Mouse (Mus musculus) MN1 (cell line): ENCODE measurements at regions not wholly inside any gene's neighbourhood (a gene's known extent, or its start where the extent isn't known, plus 50 kb on each side); places are given as distances from the start of the nearest gene placed in this dataset.

ENCODE experiments used
- DNase-seq: peaks from one replicate; pipeline ENCODE4 v3.0.0-alpha.2; 2016; ENCODE audit warnings: low spot score

DNA sequence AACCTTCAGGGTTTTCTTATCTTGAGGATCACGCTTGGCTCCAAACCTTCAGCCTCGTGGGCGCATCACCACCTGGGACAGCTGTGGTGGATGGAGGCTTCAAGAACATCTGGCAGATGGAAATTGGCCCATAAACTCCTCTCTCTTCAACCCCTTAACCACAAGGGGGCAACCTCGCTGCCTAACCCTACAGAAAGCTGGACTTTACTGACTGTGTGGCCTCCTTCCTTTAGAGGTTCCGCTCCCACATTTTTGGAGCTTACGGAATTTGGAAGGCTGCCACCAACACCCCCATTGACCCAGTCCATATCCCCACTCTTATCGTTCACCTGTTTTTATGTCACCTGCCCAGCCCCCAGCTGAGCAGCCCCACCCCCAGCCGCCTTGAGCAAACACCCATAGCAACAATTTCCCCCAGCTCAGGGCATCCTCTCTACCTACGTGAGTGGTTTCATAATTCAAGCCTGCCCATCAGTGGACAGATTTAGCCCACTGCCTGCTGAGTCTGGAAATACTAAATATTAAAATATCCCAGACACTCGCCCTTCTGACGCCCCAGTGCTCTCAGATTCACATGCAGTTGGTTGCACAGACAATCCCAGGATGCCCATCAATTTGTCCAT is 167.0 kb upstream of the Slc22a22 start:
- DNase-seq, result peak; percentile 43

DNA sequence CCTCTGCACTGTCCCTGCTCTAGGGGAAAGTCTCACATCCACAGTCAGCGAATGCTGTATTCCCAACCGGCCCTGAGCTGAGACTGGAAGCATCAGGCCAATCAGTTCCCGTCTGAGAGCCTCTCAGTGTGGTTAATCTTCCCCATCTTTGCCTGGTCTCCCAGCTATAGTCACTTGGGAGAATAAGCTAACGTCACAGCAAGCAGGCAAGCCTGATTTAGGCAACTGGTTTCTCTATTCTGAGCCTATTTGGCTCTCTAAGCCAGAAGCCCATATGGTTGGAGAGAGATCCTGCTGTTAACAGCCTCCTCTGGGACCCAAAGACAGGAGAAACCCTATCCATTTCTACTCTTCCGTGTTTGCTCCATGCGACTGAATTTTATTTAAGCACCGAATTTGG is 161.7 kb upstream of the Slc22a22 start:
- DNase-seq, result no peak

DNA sequence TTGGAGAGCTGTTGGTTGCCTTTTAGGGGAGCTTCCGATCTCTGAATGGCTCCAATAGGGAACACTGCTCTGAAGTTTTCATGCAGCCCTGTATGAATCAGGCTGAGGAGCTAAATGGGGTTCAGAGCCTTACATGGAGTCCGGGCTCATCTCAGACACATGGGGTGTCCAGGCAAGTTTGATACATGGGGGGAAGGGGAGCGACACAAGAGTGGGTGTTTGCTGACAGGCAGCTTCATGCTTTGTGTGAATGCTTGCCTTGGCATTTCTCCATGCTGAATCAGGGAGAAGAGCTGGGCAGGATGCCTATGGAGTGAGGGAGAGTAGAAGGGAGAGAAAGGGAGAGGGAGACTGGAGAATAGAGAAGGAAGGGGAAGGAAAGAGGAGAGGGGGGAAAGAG is 155.6 kb upstream of the Slc22a22 start:
- no peak for DNase-seq

DNA sequence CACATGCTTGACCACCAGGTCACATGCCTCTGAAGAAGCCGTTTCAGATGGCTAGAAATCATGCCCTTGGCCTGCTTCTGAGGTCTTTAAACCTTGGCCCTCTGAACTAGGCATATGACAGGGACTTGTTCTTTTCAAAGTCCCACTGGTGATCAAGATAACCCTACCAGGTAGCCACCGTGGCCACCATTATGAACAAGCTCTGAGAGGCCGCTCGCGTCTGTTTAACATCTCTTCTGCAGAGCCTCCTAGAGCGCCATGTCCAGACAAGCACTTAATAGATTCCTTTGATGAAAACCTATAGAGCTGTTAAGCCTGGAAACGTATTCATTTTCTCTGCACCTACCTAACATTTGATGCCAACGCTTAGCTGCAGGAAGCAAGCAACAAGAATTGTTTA is 155.1 kb upstream of the Slc22a22 start:
- DNase-seq, result no peak

DNA sequence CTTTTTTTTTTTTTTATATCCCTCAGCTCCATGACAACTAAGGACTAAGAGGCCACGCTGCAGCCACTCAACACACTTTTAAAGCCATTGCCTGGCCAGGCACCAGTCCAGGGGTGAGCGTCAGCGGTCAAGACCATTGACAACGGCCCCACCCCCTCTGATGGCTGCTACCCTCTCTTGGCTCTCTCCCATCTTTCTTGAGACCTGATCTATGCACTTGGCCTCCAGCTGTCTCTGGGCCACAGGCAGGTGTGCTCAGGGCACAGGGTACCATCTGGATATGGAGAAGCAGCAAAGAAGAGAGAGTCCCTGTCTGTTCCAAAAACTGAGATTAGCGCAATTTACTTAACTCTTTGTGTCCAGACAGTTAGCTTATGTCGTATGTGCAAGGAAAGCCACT is 141.0 kb upstream of the Slc22a22 start:
- DNase-seq, result no peak

DNA sequence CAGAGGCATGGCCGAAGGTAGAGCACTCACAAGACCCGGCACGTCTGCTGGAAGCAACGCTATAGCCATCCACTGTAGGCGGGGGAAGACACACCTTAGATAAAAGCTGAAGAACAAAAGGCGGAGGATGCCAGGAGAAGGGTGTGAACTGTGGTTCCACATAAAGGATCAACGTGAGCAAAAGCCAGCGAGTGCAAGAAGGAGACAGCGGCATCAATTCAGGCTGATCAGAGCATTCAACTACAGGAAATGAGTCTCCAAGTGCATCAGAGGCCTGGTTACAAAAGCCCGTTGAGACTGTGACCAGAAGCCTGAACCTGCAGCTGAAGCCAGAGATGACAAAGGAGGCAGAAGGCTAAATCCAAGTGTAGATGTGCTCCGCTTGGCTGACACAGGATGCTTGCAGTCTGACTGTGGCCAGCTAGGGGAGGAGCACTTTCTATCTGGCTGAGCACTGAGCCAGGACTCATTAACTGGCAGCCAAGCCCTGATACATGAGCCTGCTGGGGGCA is 139.5 kb upstream of the Slc22a22 start:
- no peak for DNase-seq

DNA sequence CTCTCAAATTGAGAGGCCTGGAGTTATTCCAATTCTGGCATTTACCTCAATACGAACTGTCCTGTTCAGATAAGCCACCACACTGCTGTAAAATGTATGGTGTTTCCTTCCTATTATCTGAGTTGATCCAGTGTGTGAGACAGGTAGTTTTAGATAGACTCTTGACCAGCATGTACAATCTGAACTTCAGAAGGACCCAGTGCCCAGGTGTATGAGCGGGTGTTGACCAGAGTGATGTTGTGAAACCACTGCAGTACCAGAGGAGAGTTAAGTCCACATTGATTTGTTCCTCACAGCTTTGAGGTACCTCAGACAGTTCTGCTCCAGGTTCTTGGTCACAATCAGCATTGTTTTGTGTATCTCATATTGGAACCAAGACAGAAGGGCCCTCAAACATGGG is 132.6 kb upstream of the Slc22a22 start:
- DNase-seq, result no peak

DNA sequence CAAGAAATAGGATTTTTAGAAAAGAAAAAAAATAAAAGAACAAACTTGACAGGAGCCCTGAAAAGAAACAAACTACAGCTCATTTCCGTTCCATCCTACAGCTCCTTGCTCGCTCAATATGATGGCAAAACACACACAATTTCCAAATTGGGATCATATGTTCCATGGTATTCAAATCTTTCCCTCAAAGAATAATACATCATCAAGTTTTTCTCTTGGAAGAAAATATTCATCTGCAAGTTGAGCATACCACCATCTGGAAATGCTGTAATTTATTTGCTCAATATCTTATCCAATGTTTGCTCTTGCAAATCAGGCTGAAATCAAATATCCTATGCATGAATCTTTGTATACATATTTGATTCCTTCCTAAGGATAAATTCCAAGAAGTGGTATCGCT is 131.1 kb upstream of the Slc22a22 start:
- no peak for DNase-seq

DNA sequence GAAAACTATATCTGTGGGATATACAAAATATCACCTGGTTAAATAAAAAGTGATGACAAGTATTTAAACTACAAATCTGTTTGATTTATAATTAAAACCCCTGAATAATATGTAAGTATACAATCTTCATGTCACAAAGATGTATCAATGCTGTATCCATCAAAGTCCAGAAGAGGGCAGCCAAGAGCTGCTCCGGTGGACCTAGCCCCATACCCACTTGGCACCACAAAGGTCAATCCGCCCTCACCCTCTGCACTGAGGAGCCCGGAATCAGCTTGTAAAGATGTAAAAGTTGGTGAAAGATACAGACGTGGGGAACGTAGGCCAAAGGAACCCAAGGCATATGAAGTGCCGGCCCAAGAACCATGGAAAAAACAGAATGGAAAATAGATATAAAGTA is 123.1 kb upstream of the Slc22a22 start:
- peak; percentile 68 for DNase-seq

DNA sequence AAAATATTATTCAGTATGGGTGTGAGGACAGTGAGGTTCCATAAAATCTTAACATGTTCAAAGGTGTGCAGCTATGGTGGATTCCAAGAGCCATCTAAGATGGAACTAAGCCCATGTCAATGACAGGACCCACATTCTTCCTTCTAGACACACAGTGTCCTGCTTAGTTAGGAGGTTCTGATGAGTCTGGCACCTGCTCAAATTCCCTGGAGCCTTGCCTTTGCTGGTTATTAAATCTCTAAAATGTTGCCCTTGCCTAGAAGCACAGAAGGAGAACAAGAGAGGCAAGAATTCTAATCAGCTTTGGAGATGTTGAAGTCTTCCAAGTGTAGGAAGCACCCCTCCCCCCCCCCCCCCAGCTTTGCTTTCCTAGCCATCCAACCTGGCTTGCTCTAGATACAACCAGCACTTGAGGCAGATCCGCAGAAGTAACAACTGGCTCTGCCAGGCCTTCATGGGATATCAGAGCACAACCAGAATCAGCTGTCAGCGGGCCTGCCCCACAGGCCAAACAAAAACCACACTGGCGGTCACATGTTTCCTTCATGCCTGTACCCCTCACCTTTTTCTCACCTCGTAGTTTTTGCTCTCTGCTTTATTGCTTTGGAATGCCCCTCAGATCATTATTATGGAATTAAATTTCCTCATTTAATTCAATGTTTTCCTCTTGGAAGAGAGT is 116.0 kb upstream of the Slc22a22 start:
- no peak for DNase-seq

DNA sequence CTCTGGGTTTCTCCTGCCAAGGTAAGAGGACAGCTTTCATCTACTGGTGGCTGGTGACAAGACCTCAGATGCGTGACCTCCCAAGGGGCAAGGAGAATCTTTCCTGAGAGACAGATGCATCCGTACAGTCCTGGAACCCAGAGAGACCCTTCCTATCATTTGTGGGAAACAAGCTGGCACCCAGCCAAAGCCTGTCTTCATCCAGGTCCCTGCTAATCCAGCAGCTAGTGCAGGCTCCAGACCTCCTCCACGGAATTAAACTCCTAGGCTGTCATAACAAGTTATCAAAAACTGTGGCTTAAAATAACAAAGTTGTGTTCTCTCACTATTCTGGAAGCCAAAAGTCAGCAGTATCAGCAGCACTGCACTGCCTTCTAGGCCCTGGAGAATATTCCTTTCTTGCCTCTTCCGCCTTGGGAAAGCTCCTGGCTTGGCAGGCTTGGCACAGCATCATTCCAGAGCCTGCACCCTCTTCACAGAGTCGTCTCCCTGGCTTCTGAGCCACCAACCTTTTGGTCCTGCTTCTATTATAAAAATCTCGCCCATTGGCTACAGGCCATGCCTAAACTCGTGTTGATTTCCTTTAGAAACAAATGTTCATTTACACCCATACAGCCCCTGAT is 113.3 kb upstream of the Slc22a22 start:
- peak; percentile 75 for DNase-seq

DNA sequence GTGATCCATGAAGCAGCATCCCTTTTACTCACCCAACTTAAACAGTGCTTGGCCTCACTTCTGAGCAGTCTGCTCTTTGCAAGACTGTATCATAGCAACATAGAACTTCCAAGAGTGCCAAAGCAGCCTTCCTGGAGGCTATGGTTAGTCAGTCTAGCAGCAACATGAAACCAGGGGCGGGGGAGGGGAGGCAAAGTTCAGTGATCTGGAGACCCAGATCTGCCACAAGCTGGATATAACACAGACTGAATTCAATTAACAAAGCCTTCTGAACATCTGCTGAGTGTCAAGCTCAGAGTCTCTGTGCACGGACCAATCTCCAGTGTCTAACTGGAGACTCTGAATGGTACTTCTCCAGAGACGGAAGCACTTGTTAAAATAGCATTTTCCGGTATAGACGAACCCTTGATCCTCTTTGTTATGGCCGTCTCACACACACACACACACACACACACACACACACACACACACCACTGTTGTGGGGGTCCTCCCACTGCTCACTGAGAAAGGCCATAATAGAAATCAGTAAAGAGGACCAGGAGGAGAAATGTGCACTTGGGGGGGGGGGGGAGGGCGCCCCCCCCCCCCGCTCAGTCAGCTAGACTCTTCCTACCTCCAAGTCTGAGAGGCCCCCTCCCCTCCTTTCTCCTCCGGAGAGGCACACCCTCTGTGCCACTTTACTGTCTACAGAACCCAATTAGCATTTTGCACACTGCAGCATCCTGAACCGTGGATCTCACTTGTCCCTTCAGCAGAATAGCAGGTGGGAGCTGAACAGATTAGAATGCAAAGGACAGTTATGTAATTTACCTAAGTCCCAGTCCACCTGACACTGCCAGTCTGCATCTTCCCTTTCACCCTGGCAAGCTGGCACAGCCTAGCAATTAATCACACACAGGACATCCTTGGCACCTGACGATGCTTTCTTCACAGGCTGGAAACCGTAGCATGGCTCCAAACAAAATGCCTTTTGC is 112.3 kb upstream of the Slc22a22 start:
- peak; percentile 98 for DNase-seq

DNA sequence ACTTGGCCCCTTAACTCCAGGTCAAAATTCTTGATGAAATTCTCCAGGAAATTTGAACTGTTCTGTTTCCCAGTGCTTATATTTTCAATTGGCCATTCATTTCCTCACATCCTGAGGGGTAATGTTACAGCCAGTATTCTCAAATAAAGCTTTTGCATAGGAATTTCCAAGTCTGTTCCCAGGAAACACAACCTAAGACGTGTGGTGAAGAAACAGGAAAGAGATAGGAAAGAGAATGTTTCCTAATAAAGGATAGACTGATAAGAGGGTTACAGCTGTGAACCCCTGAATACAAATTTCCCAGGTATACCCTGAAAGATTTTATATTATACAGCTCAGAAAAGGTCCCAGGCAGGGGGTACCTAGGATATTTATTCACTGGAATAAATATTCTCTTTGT is 108.0 kb upstream of the Slc22a22 start:
- DNase-seq, result no peak

DNA sequence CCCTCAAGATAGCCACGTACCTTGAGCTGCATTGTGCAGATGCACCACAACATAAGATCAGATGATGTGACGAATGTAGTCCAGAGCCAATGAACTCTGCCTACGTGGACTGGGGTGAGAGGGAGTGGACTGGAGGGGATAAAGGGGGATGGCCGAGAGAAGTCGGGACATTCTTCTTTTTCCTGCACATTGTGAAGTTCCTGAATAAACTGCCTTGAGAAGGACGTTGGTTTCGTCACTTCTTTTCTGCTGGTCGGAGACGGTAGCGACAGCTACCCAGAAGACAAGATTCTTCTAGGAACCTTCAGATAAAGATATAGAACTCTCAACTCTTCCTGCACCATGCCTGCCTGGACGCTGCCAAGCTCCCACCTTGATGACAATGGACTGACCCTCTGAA is 107.1 kb upstream of the Slc22a22 start:
- no peak for DNase-seq

DNA sequence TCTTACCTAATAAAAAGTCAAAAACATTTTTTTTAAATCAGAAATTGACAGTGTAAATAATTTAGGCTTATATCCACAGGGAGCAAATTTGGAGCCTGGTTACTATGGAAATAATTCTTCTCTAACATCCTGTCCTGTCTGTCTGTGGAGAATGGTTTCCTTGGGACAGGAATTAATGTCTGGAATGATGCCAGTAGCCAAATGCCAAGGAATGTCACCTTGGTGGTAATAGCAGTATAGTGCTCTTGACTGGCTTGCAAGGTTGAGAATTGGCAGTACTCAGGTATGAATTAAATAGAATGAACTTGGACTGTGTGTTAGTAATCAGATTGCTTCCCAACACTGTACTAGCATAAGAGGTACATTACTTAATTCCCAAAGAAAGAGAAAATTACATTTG is 103.8 kb upstream of the Slc22a22 start:
- DNase-seq, result no peak

DNA sequence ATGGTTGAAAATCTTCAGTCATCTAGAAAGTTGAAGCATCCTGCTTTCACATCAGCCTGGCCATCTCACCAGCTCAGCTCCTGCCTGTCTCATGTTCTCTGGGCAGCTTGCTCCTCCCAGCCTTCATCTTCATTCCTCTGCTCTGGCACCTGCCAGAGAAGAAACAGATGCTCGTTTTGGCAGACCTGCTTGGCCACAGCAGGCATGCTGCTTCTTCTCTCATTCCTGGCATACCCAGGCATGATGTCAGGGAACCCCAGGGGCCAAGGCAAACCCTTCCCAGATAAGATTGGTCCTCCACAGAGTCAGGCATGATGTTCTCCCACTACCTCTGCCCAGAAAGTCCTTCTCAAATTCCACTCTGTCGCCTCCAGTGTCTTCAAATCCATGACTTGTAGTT is 101.4 kb upstream of the Slc22a22 start:
- DNase-seq, result peak; percentile 84

DNA sequence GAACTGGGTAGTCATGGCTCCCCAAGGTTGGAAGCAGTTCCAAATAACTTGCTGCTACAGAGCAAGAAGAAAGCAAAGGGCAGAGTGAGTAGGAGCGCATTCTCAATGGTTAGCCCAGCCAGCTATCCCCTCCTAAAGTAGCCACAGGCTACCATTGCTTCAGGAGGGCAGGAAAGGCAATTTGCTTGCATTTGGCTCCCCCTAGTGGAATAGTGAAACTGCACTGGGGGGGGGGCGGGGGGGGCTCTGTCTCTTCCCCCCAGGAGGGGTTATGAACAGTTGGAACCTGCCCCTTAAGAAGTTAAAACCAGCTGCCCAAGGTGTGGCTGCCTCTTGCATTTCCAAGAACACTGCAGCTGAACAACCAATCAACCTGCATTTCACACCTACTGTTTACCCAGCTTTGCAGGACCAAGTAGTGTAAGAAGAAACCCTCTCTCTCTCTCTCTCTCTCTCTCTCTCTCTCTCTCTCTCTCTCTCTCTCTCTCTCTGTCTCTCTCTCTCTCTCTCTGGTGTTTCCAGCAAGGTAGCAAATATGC is 96.7 kb upstream of the Slc22a22 start:
- peak; percentile 18 for DNase-seq

DNA sequence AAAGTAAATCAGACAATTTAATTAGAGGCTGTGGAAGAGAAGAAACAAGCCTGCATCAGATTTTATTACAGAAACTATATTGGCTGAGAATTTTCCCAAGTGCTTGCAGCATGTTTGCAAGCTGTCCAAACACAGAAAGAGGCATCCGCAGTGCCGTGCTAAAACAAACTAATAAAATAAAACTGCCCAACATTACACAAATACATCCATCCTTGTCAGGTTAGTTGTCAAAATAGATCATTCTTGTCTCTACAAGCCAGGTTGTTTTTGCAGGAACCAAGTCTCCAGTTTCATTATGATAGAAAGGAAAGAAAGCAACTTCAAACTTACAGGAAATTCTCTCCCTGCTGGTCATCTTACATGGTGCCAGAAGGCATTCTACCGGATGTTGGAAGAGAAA is 95.0 kb upstream of the Slc22a22 start:
- DNase-seq, result no peak

DNA sequence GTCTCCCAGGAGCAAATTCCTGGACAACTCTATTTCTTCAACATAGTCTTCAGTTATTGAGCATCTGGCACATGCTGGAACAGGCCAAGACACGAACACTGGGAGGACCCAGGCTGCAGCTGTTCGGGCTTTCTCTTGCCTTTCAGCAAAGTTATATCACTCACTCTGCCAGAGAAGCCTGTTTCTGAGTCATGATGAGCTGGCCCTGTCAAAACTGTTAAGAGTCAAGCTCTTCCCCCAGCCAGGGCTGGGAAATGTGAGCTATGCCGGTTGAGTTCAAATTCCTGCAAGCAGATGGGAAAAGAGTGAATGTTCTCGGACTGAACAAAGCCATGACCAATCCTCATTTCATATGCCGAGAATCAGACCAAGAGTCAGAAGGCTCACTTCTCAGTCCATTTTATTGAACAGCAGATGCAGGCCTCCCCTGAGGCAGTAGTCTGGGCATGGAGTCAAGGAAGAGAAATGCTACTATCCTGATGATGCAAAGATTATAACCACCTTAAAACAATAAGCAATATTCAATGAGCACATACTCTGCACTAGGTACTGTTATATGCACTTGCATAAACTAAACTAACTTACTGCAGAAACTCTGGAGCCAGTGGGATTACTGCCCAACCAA is 90.7 kb upstream of the Slc22a22 start:
- peak; percentile 53 for DNase-seq

DNA sequence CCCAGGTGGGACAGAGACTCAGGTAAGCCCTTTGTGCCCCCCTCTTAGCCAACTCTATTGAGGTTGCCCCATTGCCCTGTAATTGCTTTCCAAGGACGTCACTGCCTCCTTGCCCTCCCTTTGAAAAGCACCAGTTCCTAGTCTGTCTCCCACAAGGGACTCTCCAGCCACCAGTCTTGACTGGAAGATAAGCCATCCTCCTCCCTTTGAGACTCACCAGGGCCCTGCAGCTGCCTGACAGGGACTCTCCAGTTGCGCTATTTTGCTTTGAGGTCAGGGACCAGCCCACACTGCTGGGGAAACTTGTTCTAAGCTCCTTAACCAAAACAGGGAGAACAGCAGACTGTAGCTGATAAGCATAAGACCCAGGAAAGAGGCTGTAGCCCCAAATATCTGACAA is 69.7 kb upstream of the Slc22a22 start:
- peak; percentile 36 for DNase-seq

DNA sequence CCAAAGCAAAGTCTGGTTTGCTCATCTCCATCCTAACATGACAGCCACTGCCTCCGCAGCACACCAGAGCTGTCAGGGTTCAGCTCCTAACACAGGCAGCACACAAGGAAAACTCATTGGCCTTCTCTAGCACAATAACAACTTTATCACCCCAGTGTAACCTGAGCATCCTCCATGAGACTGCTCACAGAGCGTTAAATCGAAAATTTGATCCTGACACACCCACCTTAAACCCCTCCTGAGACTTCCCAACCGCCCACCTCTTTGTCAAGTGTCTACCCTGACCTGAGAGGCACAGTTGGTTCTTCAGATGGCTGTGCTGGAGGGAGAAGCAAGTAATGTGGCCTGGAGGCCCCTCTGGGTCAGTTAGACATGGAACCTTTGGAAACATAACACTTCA is 67.7 kb upstream of the Slc22a22 start:
- no peak for DNase-seq

DNA sequence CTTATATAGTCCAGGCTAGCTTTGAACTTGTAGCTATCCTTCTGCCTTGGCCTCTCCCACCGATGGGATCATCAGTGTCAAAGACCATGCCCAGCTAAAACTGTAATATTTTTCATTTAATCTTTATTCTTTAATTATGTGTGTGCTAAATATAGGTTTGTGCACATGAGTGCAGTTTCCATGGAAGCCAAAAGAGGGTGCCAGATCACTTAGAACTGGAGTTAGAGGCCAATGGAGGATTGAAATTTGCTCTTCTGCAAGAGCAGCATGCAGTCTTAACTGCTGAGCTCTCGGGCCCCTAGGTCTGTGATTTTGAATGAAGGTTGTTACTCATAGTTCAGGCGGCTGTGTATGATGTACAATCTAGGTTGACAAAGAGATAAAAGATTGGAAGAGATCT is 66.6 kb upstream of the Slc22a22 start:
- peak; percentile 51 for DNase-seq
